Mouse (Mus musculus) A20 (cell line): Measurements from ENCODE around the gene Slc35f6.
A peak's percentile ranks its signal among the peaks of the same experiment; 100 is the strongest.
"Not testable (repeated sequence)": the region's sequence is repeated elsewhere in the genome, so short reads cannot be mapped to it uniquely, and the experiment has no call there.

Experiments
- DNase-seq: peaks from one replicate; pipeline ENCODE4 v3.0.0-alpha.2; 2011; ENCODE audit warnings: low read depth, low spot score

The Slc35f6 gene

GRCm38 (mm10) chr5:30655526-30656195, 7.9 kb downstream of the Slc35f6 start:
- DNase-seq, result no peak

GRCm38 (mm10) chr5:30659042-30659441, 11.3 kb downstream of the Slc35f6 start:
- no peak for DNase-seq

- no peak for DNase-seq
Measured at GRCm38 (mm10) chr5:30660278-30660677, 12.5 kb downstream of the Slc35f6 start.

GRCm38 (mm10) chr5:30660813-30661212, 13.1 kb downstream of the Slc35f6 start:
- no peak for DNase-seq

GRCm38 (mm10) chr5:30665360-30665759, 17.6 kb downstream of the Slc35f6 start:
- no peak for DNase-seq

- DNase-seq, result no peak
Measured at GRCm38 (mm10) chr5:30665968-30666367, 18.2 kb downstream of the Slc35f6 start.

GRCm38 (mm10) chr5:30666391-30667195, 18.9 kb downstream of the Slc35f6 start, which contains the start of gene Cenpa:
Cenpa (plus strand) TSS chr5:30666777.
- peak; percentile 97 for DNase-seq

- peak; percentile 78 for DNase-seq
Measured at GRCm38 (mm10) chr5:30667215-30667614, 19.5 kb downstream of the Slc35f6 start.

- DNase-seq, result no peak
Measured at GRCm38 (mm10) chr5:30667686-30668085, 20.0 kb downstream of the Slc35f6 start.

- no peak for DNase-seq
Measured at GRCm38 (mm10) chr5:30668637-30669495, 21.1 kb downstream of the Slc35f6 start.

- no peak for DNase-seq
Measured at GRCm38 (mm10) chr5:30669496-30669830, 21.7 kb downstream of the Slc35f6 start.

- no peak for DNase-seq
Measured at GRCm38 (mm10) chr5:30670091-30670490, 22.4 kb downstream of the Slc35f6 start.

- no peak for DNase-seq
Measured at GRCm38 (mm10) chr5:30674001-30674400, 26.3 kb downstream of the Slc35f6 start.

- no peak for DNase-seq
Measured at GRCm38 (mm10) chr5:30676800-30677199, 29.1 kb downstream of the Slc35f6 start.

GRCm38 (mm10) chr5:30678069-30678468, 30.3 kb downstream of the Slc35f6 start:
- not testable (repeated sequence) for DNase-seq

- peak; percentile 30 for DNase-seq
Measured at GRCm38 (mm10) chr5:30678722-30679296, 31.1 kb downstream of the Slc35f6 start.

- DNase-seq, result no peak
Measured at GRCm38 (mm10) chr5:30679593-30679992, 31.9 kb downstream of the Slc35f6 start.

GRCm38 (mm10) chr5:30681970-30682369, 34.2 kb downstream of the Slc35f6 start:
- DNase-seq, result no peak

GRCm38 (mm10) chr5:30682967-30683600, 35.4 kb downstream of the Slc35f6 start:
- DNase-seq, result peak; percentile 28

GRCm38 (mm10) chr5:30683993-30684392, 36.3 kb downstream of the Slc35f6 start:
- peak; percentile 38 for DNase-seq

- DNase-seq, result peak; percentile 57
Measured at GRCm38 (mm10) chr5:30686781-30687180, 39.0 kb downstream of the Slc35f6 start.
